Mouse (Mus musculus) liver, embryonic 15.5 days (tissue): ENCODE measurements at regions not wholly inside any gene's neighbourhood (a gene's known extent, or its start where the extent isn't known, plus 50 kb on each side); places are given as distances from the start of the nearest gene placed in this dataset.

Source experiments
- ATAC-seq: fragments of 200-750 bp; cut with Nextera tagmentation; 2 replicates; pipeline ENCODE4 v1.8.0; 2017; ENCODE audit warnings: moderate number of reproducible peaks, mild to moderate bottlenecking, moderate library complexity; ENCODE audit not compliant: insufficient read depth
- H3K27ac ChIP-seq: fragments of 300-500 bp; sonication (generic); replicated peaks from 2 replicates; pipeline ENCODE4 v1.5.1; 2015; ENCODE audit warnings: mild to moderate bottlenecking, inconsistent platforms
- H3K27me3 ChIP-seq: fragments of 300-500 bp; sonication (generic); 2 replicates; pipeline ENCODE4 v1.6.1; 2015; ENCODE audit warnings: mild to moderate bottlenecking, inconsistent platforms
- H3K36me3 ChIP-seq: fragments of 300-500 bp; sonication (generic); replicated peaks from 2 replicates; pipeline ENCODE4 v1.6.1; 2015; ENCODE audit warnings: moderate library complexity, mild to moderate bottlenecking, inconsistent platforms
- H3K4me1 ChIP-seq: fragments of 300-500 bp; sonication (generic); replicated peaks from 2 replicates; pipeline ENCODE4 v1.6.1; 2015; ENCODE audit warnings: inconsistent platforms
- H3K4me2 ChIP-seq: fragments of 300-500 bp; sonication (generic); 2 replicates; pipeline ENCODE4 v1.6.1; 2015; ENCODE audit warnings: moderate library complexity, mild to moderate bottlenecking, inconsistent platforms
- H3K4me3 ChIP-seq: fragments of 300-500 bp; sonication (generic); replicated peaks from 2 replicates; pipeline ENCODE4 v1.5.1; 2015; ENCODE audit warnings: mild to moderate bottlenecking, inconsistent platforms
- H3K9ac ChIP-seq: fragments of 300-500 bp; sonication (generic); 2 replicates; pipeline ENCODE4 v1.6.1; 2015; ENCODE audit warnings: moderate library complexity, mild to moderate bottlenecking, inconsistent platforms
- H3K9me3 ChIP-seq: fragments of 300-500 bp; sonication (generic); replicated peaks from 2 replicates; pipeline ENCODE4 v1.6.1; 2016; ENCODE audit warnings: inconsistent platforms
- WGBS: fragments of 180-500 bp; shearing (Covaris S2); methylation state at CpG from one replicate; pipeline ENCODE4 v1.1.7; 2015; ENCODE audit warnings: mixed read lengths; ENCODE audit not compliant: insufficient replicate concordance; 5-methylcytosine and 5-hydroxymethylcytosine counted together

GRCm38 (mm10) chr6:31658447-31659199 lies 94.8 kb upstream of the Podxl start:
- 22% methylated on average over 19 of the region's 19 CpGs for WGBS
- no peaks in the 10 kb centered on the region for H3K36me3 ChIP-seq
- peak; percentile 97 for ATAC-seq
- H3K4me2 ChIP-seq, result peak overlapping the region; percentile 77
- peak overlapping the region; percentile 91 for H3K27ac ChIP-seq
- H3K9ac ChIP-seq, result peak overlapping the region; percentile 46; the same call in 1 of the 2 replicates
- peak overlapping the region; percentile 48 for H3K4me3 ChIP-seq
- H3K27me3 ChIP-seq, result no peaks in the 10 kb centered on the region
- H3K9me3 ChIP-seq, result no peaks in the 10 kb centered on the region
- peaks cover 45% of the 10 kb centered on the region for H3K4me1 ChIP-seq

GRCm38 (mm10) chr6:31650791-31651476 lies 87.2 kb upstream of the Podxl start:
- Histone ChIP-seq H3K27me3 (no peaks in the 10 kb centered on the region), H3K9ac (no peak overlapping the region), H3K36me3 (no peaks in the 10 kb centered on the region), H3K4me3 (peak overlapping the region; percentile 5; the same call in 1 of the 2 replicates), H3K4me1 (peaks cover 48% of the 10 kb centered on the region), H3K27ac (peak overlapping the region; percentile 78), H3K4me2 (peak overlapping the region; percentile 51), H3K9me3 (no peaks in the 10 kb centered on the region)
- WGBS, result 11% methylated on average over 7 of the region's 7 CpGs
- ATAC-seq, result peak; percentile 91

- WGBS, result 82% methylated on average over 6 of the region's 6 CpGs
- Histone ChIP-seq H3K4me3 (no peak overlapping the region), H3K4me2 (no peak overlapping the region), H3K27me3 (no peaks in the 10 kb centered on the region), H3K27ac (peak overlapping the region; percentile 58), H3K36me3 (no peaks in the 10 kb centered on the region), H3K4me1 (peaks cover 54% of the 10 kb centered on the region), H3K9ac (no peak overlapping the region), H3K9me3 (no peaks in the 10 kb centered on the region)
- ATAC-seq, result no peak
Measured at GRCm38 (mm10) chr6:31645261-31645660, 81.5 kb upstream of the Podxl start.

GRCm38 (mm10) chr6:31644504-31644903 lies 80.7 kb upstream of the Podxl start:
- Histone ChIP-seq H3K9me3 (no peaks in the 10 kb centered on the region), H3K4me2 (no peak overlapping the region), H3K9ac (no peak overlapping the region; the same call in 1 of the 2 replicates), H3K27ac (peak overlapping the region; percentile 58), H3K36me3 (no peaks in the 10 kb centered on the region), H3K4me3 (no peak overlapping the region), H3K27me3 (no peaks in the 10 kb centered on the region), H3K4me1 (peaks cover 52% of the 10 kb centered on the region)
- ATAC-seq, result peak; percentile 61
- WGBS, result 40% methylated on average over 5 of the region's 5 CpGs

- H3K4me1 ChIP-seq, result peaks cover 63% of the 10 kb centered on the region
- H3K36me3 ChIP-seq, result no peaks in the 10 kb centered on the region
- H3K4me3 ChIP-seq, result no peak overlapping the region
- H3K9ac ChIP-seq, result no peak overlapping the region
- peak; percentile 43; the same call in 1 of the 2 replicates for ATAC-seq
- no peaks in the 10 kb centered on the region for H3K9me3 ChIP-seq
- H3K4me2 ChIP-seq, result peak overlapping the region; percentile 32
- peak overlapping the region; percentile 45 for H3K27ac ChIP-seq
- no peaks in the 10 kb centered on the region for H3K27me3 ChIP-seq
- 7% methylated on average over 13 of the region's 13 CpGs for WGBS
Measured at GRCm38 (mm10) chr6:31642451-31642942, 78.7 kb upstream of the Podxl start.

GRCm38 (mm10) chr6:31640745-31641144 lies 77.0 kb upstream of the Podxl start:
- Histone ChIP-seq H3K4me2 (no peak overlapping the region), H3K4me3 (no peak overlapping the region), H3K36me3 (no peaks in the 10 kb centered on the region), H3K27ac (no peak overlapping the region), H3K9me3 (no peaks in the 10 kb centered on the region), H3K27me3 (no peaks in the 10 kb centered on the region), H3K4me1 (peaks cover 69% of the 10 kb centered on the region), H3K9ac (no peak overlapping the region)
- ATAC-seq, result no peak
- WGBS, result 65% methylated on average over 2 of the region's 2 CpGs

- Histone ChIP-seq H3K36me3 (no peaks in the 10 kb centered on the region), H3K27ac (no peak overlapping the region), H3K4me3 (no peak overlapping the region), H3K27me3 (no peaks in the 10 kb centered on the region), H3K9ac (no peak overlapping the region), H3K9me3 (no peaks in the 10 kb centered on the region), H3K4me1 (peaks cover 56% of the 10 kb centered on the region), H3K4me2 (no peak overlapping the region)
- ATAC-seq, result peak; percentile 53
- WGBS, result 21% methylated on average over 2 of the region's 2 CpGs
Measured at GRCm38 (mm10) chr6:31639460-31639859, 75.7 kb upstream of the Podxl start.

- 0 out of 2 replicates have a peak, but pooled peaks have one; percentile 42 for ATAC-seq
- peak overlapping the region; percentile 27 for H3K4me2 ChIP-seq
- H3K27me3 ChIP-seq, result no peaks in the 10 kb centered on the region
- H3K9ac ChIP-seq, result no peak overlapping the region
- H3K36me3 ChIP-seq, result no peaks in the 10 kb centered on the region
- peak overlapping the region; percentile 53 for H3K27ac ChIP-seq
- no peaks in the 10 kb centered on the region for H3K9me3 ChIP-seq
- peaks cover 52% of the 10 kb centered on the region for H3K4me1 ChIP-seq
- no peak overlapping the region for H3K4me3 ChIP-seq
- 72% methylated on average over 13 of the region's 13 CpGs for WGBS
Measured at GRCm38 (mm10) chr6:31638434-31639220, 74.8 kb upstream of the Podxl start.

- H3K9ac ChIP-seq, result no peak overlapping the region; the same call in 1 of the 2 replicates
- no peaks in the 10 kb centered on the region for H3K36me3 ChIP-seq
- 13% methylated on average over 16 of the region's 16 CpGs for WGBS
- H3K4me1 ChIP-seq, result peaks cover 43% of the 10 kb centered on the region
- no peak overlapping the region for H3K4me3 ChIP-seq
- 0 out of 2 replicates have a peak overlapping the region, but pooled peaks have one; percentile 24 for H3K27ac ChIP-seq
- peak overlapping the region; percentile 27 for H3K4me2 ChIP-seq
- no peak for ATAC-seq
- peaks cover 2% of the 10 kb centered on the region; the same call in 1 of the 2 replicates for H3K27me3 ChIP-seq
- no peaks in the 10 kb centered on the region for H3K9me3 ChIP-seq
Measured at GRCm38 (mm10) chr6:31637371-31638052, 73.7 kb upstream of the Podxl start.

- Histone ChIP-seq H3K27ac (no peak overlapping the region), H3K36me3 (no peaks in the 10 kb centered on the region), H3K27me3 (peaks cover 7% of the 10 kb centered on the region; the same call in 1 of the 2 replicates), H3K9me3 (no peaks in the 10 kb centered on the region), H3K4me2 (no peak overlapping the region), H3K4me1 (peaks cover 38% of the 10 kb centered on the region), H3K4me3 (no peak overlapping the region), H3K9ac (no peak overlapping the region; the same call in 1 of the 2 replicates)
- no peak for ATAC-seq
- 35% methylated on average over 9 of the region's 9 CpGs for WGBS
Measured at GRCm38 (mm10) chr6:31636954-31637353, 73.2 kb upstream of the Podxl start.
